Mouse (Mus musculus) intestine, embryonic 16.5 days (tissue): ENCODE data around the gene Crybg1. TPM values are rescaled to one million over a fixed set of nuclear protein-coding genes. Genes with fewer than 3 reads are reported as not detected.

Experiments
- ATAC-seq: fragments of 200-750 bp; cut with Nextera tagmentation; 2 replicates; pipeline ENCODE4 v1.8.0; 2017; ENCODE audit warnings: moderate TSS enrichment, moderate library complexity
- H3K27ac ChIP-seq: fragments of 300-500 bp; sonication (generic); 2 replicates; pipeline ENCODE4 v1.5.1; 2014; ENCODE audit warnings: mild to moderate bottlenecking, low read length
- H3K27me3 ChIP-seq: fragments of 300-500 bp; sonication (generic); replicated peaks from 2 replicates; pipeline ENCODE4 v1.6.1; 2014; ENCODE audit warnings: low read length, control low read depth, mixed read lengths; ENCODE audit not compliant: control insufficient read depth, insufficient read depth
- H3K36me3 ChIP-seq: fragments of 300-500 bp; sonication (generic); 2 replicates; pipeline ENCODE4 v1.6.1; 2014; ENCODE audit warnings: low read length, control low read depth; ENCODE audit not compliant: control insufficient read depth, insufficient read depth
- H3K4me1 ChIP-seq: fragments of 300-500 bp; sonication (generic); 2 replicates; pipeline ENCODE4 v1.6.1; 2014; ENCODE audit warnings: low read length, control low read depth, mixed read lengths; ENCODE audit not compliant: control insufficient read depth, insufficient read depth
- H3K4me2 ChIP-seq: fragments of 300-500 bp; sonication (generic); 2 replicates; pipeline ENCODE4 v1.6.1; 2014; ENCODE audit warnings: low read depth, low read length, control low read depth
- H3K4me3 ChIP-seq: fragments of 300-500 bp; sonication (generic); 2 replicates; pipeline ENCODE4 v1.5.1; 2014; ENCODE audit warnings: mild to moderate bottlenecking, low read length
- H3K9ac ChIP-seq: fragments of 300-500 bp; sonication (generic); 2 replicates; pipeline ENCODE4 v1.6.1; 2014; ENCODE audit warnings: low read depth, low read length
- H3K9me3 ChIP-seq: fragments of 300-500 bp; sonication (generic); 2 replicates; pipeline ENCODE4 v1.6.1; 2016; ENCODE audit warnings: low read length, control low read depth; ENCODE audit not compliant: control insufficient read depth
- WGBS: fragments of 180-500 bp; shearing (Covaris S2); extraction: QIAGEN DNeasy Blood & Tissue Kit; methylation state at CpG from one replicate; pipeline ENCODE4 v1.1.7; 2014; 5-methylcytosine and 5-hydroxymethylcytosine counted together
- polyA plus RNA-seq: library from polyadenylated mRNA; unstranded; fragments of >200 nt; fragmentation: Nextera tagmentation; extraction: Ambion mirVana; gene quantifications from 2 replicates; pipeline ENCODE4 v1.2.1, GENCODE M21; 2015

Crybg1 gene
- polyA plus RNA-seq, 1 experiment from 2014 or later, result 0.72 TPM

GRCm38 (mm10) chr10:44065848-44066360 lies 82.7 kb downstream of the Crybg1 start:
- Histone ChIP-seq H3K9ac (no peak overlapping the region), H3K27me3 (no peaks in the 10 kb centered on the region), H3K4me2 (no peak overlapping the region), H3K36me3 (no peaks in the 10 kb centered on the region), H3K4me3 (no peak overlapping the region), H3K27ac (no peak overlapping the region), H3K9me3 (no peaks in the 10 kb centered on the region), H3K4me1 (no peaks in the 10 kb centered on the region; the same call in 1 of the 2 replicates)
- ATAC-seq, result no peak
- 88% methylated on average over 6 of the region's 6 CpGs for WGBS

DNA sequence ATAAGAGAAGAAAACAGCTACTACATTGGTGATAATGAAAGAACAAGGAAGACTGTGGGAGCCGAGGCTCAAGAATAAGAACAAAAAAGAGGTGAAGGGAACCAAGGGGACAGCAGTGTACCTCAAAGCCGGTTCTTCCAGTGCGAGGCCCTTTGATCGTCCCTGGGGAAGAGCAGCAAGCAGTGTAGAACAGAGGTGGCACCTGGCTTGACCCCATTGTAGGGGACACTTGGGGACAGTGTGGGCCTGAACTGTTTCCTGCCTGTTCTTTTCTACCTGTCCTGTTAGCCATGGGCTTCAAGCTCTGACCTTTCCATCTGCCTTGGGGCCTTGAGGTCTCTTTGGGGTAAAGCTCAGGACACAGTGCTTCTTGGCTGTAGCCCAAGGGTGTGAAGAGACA lies 85.7 kb downstream of the Crybg1 start:
- Histone ChIP-seq H3K9ac (no peak overlapping the region), H3K4me1 (no peaks in the 10 kb centered on the region), H3K4me3 (no peak overlapping the region), H3K4me2 (no peak overlapping the region), H3K9me3 (no peaks in the 10 kb centered on the region), H3K27me3 (no peaks in the 10 kb centered on the region), H3K36me3 (no peaks in the 10 kb centered on the region), H3K27ac (no peak overlapping the region)
- 90% methylated on average over 4 of the region's 4 CpGs for WGBS
- ATAC-seq, result no peak

DNA sequence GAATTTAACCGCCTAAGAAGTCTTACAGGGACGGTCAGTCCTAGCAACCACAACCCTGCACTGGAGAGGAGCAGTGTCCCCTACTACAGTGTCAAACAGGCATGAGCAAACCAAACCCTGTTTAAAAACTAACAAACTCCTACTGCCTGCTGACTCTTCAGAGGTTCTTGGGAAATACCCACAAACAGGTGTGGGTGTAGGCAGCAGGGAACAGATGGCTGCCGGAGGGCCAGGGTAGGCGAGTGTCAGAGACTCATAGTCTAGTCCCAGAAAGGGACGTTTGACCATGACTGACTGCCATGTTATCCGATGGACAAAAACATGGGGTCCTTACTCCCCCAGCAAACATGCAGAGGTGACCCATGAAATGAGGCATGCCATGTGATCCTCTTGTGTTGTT lies 97.7 kb downstream of the Crybg1 start:
- WGBS, result 91% methylated on average over 6 of the region's 6 CpGs
- Histone ChIP-seq H3K27me3 (no peaks in the 10 kb centered on the region), H3K4me2 (no peak overlapping the region), H3K27ac (no peak overlapping the region), H3K36me3 (no peaks in the 10 kb centered on the region), H3K9me3 (no peaks in the 10 kb centered on the region), H3K9ac (no peak overlapping the region), H3K4me1 (no peaks in the 10 kb centered on the region), H3K4me3 (no peak overlapping the region)
- no peak for ATAC-seq

DNA sequence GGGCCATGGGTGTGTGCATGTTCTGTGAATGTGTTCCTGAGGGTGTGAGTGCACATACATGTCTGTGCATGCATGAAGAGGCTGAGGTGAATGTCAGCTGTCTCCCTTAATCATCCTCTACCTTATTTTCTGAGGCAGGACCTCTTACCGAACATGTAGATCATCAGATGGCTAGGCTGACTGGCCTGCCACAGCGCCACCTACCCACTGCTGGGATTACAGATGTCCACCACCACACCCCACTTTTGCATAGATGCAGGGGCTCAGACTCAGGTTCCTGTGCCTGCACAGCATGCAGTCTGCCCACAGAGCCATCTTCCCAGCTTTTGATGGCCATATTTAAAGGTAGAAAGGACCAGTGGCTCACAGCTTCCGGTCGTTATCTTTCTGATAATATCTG lies 103.9 kb downstream of the Crybg1 start:
- no peak overlapping the region for H3K9ac ChIP-seq
- no peak overlapping the region for H3K4me2 ChIP-seq
- no peaks in the 10 kb centered on the region for H3K4me1 ChIP-seq
- H3K4me3 ChIP-seq, result no peak overlapping the region
- no peaks in the 10 kb centered on the region for H3K27me3 ChIP-seq
- no peaks in the 10 kb centered on the region for H3K9me3 ChIP-seq
- ATAC-seq, result no peak
- H3K36me3 ChIP-seq, result no peaks in the 10 kb centered on the region
- no peak overlapping the region for H3K27ac ChIP-seq
- WGBS, result 71% methylated on average over 4 of the region's 4 CpGs

GRCm38 (mm10) chr10:44043630-44044029 lies 105.0 kb downstream of the Crybg1 start:
- 73% methylated on average over 7 of the region's 7 CpGs for WGBS
- H3K4me2 ChIP-seq, result no peak overlapping the region
- H3K4me3 ChIP-seq, result no peak overlapping the region
- H3K36me3 ChIP-seq, result no peaks in the 10 kb centered on the region
- H3K9me3 ChIP-seq, result no peaks in the 10 kb centered on the region
- H3K4me1 ChIP-seq, result no peaks in the 10 kb centered on the region
- no peak for ATAC-seq
- no peak overlapping the region for H3K27ac ChIP-seq
- H3K27me3 ChIP-seq, result no peaks in the 10 kb centered on the region
- no peak overlapping the region for H3K9ac ChIP-seq

DNA sequence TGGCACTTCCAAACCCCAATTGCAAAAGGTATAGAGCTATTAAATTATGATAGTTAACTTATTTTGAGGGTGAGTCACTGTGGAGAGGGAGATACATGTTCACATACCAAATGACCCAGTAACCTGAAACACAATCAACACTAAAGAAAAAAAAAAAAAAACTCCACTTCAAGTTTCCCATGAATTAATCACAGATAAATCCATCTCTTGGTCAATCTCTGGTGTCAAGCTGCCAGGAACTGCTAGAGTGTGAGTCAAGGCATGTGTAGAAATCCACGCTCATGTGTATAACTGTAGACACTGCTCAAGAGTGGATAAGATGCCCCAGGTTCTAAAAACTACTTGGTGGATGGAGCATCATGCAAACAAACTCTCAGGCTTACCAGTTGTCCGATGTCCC lies 109.5 kb downstream of the Crybg1 start:
- no peaks in the 10 kb centered on the region for H3K9me3 ChIP-seq
- ATAC-seq, result no peak
- H3K27ac ChIP-seq, result no peak overlapping the region
- H3K9ac ChIP-seq, result no peak overlapping the region
- WGBS, result 92% methylated on average over 2 of the region's 2 CpGs
- no peaks in the 10 kb centered on the region for H3K27me3 ChIP-seq
- no peaks in the 10 kb centered on the region for H3K4me1 ChIP-seq
- H3K36me3 ChIP-seq, result no peaks in the 10 kb centered on the region
- H3K4me2 ChIP-seq, result no peak overlapping the region
- no peak overlapping the region for H3K4me3 ChIP-seq

GRCm38 (mm10) chr10:44037918-44038544 lies 110.6 kb downstream of the Crybg1 start:
- Histone ChIP-seq H3K9ac (0 out of 2 replicates have a peak overlapping the region, but pooled peaks have one; percentile 15), H3K4me2 (peak overlapping the region; percentile 30), H3K27me3 (no peaks in the 10 kb centered on the region), H3K27ac (no peak overlapping the region), H3K4me1 (no peaks in the 10 kb centered on the region), H3K4me3 (peak overlapping the region; percentile 16), H3K9me3 (no peaks in the 10 kb centered on the region), H3K36me3 (no peaks in the 10 kb centered on the region)
- ATAC-seq, result peak; percentile 84
- WGBS, result 27% methylated on average over 11 of the region's 11 CpGs

GRCm38 (mm10) chr10:44029566-44029965 lies 119.1 kb downstream of the Crybg1 start:
- Histone ChIP-seq H3K36me3 (no peaks in the 10 kb centered on the region), H3K27ac (no peak overlapping the region), H3K4me2 (no peak overlapping the region), H3K9me3 (no peaks in the 10 kb centered on the region), H3K27me3 (no peaks in the 10 kb centered on the region), H3K9ac (no peak overlapping the region), H3K4me3 (no peak overlapping the region), H3K4me1 (no peaks in the 10 kb centered on the region)
- no peak for ATAC-seq
- 64% methylated on average over 3 of the region's 3 CpGs for WGBS

DNA sequence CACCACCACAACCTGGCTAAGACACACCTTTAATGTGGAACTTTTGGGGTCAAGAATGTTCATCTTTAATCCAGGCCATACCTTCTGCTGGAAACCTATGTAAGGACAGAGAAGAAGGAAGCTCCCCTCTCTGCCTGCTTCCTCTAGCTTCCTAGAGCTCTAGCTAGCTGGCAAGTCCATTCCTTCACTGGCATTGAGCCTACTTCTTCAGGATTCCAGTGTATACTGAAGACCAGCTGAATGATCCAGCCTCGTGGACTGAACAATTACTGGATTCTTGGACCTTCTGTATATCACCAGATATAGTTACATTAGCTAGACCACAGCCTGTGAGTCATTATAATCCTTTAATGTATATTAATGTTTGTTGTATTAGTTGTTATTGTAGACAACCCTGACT lies 121.4 kb downstream of the Crybg1 start:
- no peak overlapping the region for H3K4me3 ChIP-seq
- 71% methylated on average over 1 of the region's 1 CpGs for WGBS
- H3K27me3 ChIP-seq, result no peaks in the 10 kb centered on the region
- H3K36me3 ChIP-seq, result no peaks in the 10 kb centered on the region
- H3K9me3 ChIP-seq, result no peaks in the 10 kb centered on the region
- H3K4me1 ChIP-seq, result no peaks in the 10 kb centered on the region
- ATAC-seq, result no peak
- H3K4me2 ChIP-seq, result no peak overlapping the region
- H3K27ac ChIP-seq, result no peak overlapping the region
- H3K9ac ChIP-seq, result no peak overlapping the region

- no peaks in the 10 kb centered on the region for H3K36me3 ChIP-seq
Observed at GRCm38 (mm10) chr10:44026105-44026504, 122.5 kb downstream of the Crybg1 start.

More at GRCm38 (mm10) chr10:44026105-44026504, 122.5 kb downstream of the Crybg1 start:
- Histone ChIP-seq H3K27ac (no peak overlapping the region), H3K9ac (no peak overlapping the region), H3K9me3 (no peaks in the 10 kb centered on the region), H3K4me1 (no peaks in the 10 kb centered on the region), H3K4me2 (no peak overlapping the region), H3K27me3 (no peaks in the 10 kb centered on the region), H3K4me3 (no peak overlapping the region)
- 85% methylated on average over 1 of the region's 1 CpGs for WGBS
- ATAC-seq, result no peak
